Mouse (Mus musculus) thymus, postnatal 36 days (tissue): ENCODE data around the gene Grn.
"Not testable (repeated sequence)": the region's sequence is repeated elsewhere in the genome, so short reads cannot be mapped to it uniquely, and the experiment has no call there.

ENCODE experiments used
- DNase-seq, 2 experiments: peaks; one replicate each; pipeline ENCODE4 v3.0.0; 2022; ENCODE audit warnings: mixed read lengths in 2 of 2

Grn gene

DNA sequence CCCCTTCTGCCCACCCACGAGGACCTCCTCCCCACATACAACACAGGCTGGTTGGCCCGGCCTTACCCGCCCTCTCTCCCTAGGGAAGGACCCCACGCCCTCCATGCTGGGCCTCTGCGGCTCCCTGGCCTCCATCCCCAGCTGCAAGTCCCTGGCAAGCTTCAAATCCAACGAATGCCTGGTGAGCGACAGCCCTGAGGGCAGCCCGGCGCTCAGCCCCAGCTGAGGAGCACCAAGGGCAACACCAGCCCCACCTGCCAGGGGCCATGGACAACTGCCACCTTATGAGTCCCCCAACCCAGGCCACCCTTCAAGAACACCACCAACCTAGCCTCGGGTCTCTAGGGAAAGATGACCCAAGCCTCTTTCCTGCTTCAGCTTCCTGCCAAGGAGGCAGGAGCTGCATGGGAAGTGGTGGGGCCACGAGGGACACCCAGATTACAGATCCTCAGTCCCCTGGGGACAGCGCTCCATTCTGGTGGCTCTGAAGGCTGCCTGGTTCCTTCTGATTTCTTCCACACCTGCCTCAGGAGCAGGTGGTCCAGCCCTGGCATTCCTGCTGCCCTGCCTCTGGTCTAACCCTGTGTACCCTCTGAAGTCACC, 28.1 kb upstream of the Grn start:
- no peak for DNase-seq

DNA sequence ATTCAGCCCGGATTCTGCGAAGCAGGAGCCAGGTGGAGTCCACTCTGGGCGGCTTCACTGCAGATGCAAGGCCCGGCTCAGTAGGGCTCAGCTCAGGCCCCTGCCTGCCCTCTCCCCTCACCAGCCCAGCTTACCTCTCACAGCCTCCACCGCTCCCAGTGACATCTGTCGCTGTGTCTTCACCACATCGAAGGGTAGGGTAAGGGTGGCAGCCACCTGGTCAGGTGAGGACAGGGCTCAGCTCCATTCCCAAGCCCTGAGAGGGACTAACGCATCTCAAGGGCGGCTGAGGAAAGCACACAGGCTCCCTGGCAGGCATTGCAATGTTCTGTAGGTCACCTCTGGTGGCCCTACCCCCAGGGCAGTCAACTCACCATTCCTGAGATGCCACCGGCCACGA, 26.5 kb upstream of the Grn start:
- DNase-seq: no peak

DNA sequence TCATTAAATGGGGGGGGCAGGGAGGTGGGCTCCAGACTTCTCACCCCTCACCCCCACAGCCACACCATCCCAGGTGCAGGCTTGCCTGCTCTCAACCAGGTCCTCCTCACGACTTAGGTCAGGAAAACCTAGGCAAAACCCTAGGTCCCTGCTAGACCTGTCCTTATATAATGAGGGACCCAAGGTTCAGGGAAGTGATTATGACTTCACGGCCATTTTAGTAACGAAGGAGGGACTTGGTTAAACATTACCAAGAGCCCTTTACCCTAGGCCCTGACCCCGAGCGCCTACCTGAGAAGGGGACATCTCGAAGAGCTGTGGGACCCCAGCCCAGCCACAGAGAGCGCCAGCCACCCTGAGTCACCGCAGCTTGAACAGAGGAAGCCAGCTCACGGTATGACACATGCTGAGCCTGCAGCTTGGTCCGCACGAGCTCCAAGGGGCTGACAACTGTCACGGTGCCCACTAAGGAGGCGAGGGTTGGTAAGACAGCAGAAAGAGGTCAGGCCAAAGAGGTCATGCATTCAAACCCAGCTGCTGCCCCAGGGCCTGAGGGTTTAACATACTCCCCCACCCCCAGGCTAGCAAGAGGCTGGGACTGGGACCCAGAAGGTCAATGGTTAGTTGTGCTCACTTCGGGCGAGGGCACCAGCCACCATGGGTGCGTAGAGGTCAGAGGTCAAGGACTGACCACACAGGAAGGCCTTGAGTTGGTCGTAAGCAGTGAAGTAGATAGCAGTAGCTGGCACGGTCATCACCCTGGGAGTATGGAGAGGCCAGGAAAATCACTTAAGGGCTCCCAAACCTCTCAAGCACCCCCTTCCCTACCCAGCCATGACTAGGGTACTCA, 25.7 kb upstream of the Grn start:
- DNase-seq: no peak

GRCm38 (mm10) chr11:102405544-102406285, 24.4 kb upstream of the Grn start:
- DNase-seq: no peak

- DNase-seq: peak in 1 of 2 experiments; percentile 18
Observed at GRCm38 (mm10) chr11:102406401-102406800, 23.7 kb upstream of the Grn start.

DNA sequence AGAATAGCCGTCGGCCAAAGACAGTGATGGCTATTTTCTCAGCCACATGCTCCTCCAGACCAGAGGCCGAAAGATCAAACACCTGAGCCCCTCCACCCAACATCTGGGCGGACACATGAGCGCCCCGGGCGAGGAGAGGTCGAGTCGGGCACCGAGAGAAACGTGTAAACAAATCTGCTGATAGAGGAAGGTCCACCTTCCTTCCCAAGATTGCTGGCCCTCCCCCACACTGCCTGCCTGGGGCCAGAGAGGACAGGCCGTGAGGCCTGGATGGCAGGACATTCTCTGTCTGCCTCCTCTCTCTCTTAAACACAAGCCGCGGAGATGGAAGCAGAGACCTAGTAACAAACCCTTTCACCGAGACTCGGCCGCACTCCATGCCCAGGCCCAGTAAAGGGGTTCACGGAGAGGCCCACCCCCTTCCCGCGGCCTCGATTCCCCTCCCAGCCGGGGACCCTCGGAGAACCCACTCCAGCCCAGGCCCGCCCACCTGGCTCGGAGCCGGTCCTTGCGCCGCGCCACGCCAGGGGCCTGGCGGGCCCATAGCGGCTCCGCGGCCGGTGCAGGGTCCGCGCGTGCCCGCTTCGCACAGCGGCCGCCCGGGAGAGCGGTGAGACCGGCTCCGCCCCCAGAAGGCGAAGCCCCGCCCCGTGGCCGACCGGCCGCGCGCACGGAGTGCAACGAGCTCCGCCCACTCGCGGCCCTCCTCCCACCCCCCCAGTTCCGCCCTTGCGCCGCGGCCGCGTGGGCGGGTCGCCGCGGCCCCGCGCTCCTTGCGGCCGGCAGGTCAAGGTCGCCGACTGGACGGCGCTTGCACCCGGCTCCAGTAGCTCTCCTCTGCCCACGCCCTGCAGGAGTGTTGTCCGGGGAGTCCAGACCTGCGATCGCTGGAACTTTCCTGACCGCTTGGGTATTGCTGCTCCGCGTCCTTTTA, 22.9 kb upstream of the Grn start:
- DNase-seq: peak; percentile 92 to 93

GRCm38 (mm10) chr11:102407834-102408215, 22.3 kb upstream of the Grn start, which contains the start of gene Slc25a39:
Gene Slc25a39, minus strand, starts transcription at chr11:102407946.
- no peak for DNase-seq

GRCm38 (mm10) chr11:102408344-102408876, 21.7 kb upstream of the Grn start:
- DNase-seq: peak; percentile 90 to 94

DNA sequence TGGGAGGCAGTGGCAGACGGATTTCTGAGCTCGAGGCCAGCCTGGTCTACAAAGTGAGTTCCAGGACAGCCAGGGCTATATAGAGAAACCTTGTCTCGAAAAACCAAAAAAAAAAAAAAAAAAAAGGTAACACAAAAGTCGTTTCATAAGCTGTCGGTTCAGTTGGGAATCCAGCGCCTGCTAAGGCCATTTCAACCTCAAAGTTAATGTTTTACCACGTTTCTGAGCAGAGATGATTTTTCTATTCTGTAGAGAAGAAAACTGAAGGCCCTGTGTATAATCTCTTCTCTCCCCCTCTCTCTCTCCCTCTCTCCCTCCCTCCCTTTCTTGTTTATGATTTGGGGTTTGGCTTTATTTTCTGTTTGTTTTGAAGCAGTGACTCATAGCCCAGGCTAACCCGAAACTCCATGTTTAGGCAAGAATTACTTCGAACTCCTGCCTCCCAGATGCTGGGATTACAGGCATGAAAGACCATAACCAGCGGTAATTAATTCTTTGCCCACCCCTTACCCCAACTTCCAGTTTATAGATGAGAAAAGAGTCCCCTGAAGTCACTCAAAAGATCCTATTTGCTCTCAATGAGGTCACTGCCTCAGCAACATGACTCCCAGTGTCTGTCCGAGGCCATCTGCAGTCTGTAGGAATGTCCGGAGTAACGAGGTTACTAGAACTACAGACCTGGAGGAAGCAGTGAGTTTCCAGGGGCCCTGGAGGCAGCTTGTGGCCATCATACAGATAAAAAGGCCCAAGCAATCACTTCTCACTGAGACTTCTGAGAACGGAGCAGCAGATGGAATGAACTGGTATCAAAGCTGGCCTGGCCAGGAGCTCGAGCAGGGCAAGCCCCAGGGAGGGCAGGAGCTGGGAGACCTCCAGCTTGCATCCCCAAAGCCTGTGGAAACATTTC, 21.0 kb upstream of the Grn start:
- DNase-seq: no peak

DNA sequence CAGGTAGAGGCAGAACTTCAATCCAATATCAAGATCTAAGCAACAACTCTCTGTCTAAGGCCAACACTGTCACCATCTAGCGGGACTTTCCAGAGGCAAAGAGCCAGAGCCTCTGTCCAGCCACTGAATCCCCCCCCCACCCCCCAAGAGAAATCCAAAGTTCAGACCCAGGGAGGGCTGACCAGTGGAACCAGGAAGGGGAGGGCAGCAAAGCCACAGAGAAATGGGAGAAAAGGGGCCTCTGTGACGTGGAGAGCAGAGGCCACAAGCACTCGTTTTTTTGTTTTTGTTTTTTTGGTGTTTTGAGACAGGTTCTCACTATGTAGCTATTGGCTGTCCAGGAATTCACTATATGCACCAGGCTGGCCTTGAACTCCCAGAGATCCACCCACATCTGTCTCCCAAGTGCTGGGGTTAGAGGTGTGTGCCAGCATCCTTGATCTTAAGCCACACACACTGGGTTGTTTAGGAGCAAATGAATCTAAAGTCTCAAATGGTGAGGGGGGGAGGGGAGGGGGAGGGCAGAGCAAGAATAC, 20.3 kb upstream of the Grn start:
- DNase-seq: no peak

DNA sequence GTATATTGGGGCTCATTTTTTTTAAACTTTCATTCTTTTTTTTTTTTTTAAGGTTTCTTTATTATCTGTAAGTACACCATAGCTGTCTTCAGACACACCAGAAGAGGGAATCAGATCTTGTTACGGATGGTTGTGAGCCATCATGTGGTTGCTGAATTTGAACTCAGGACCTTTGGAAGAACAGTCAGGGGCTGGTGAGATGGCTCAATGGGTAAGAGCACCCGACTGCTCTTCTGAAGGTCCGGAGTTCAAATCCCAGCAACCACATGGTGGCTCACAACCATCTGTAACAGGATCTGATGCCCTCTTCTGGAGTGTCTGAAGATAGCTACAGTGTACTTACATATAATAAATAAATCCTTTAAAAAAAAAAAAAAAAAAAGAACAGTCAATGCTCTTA, 19.8 kb upstream of the Grn start:
- DNase-seq: not testable (repeated sequence)

- DNase-seq: no peak
Observed at GRCm38 (mm10) chr11:102411061-102411460, 19.1 kb upstream of the Grn start.

DNA sequence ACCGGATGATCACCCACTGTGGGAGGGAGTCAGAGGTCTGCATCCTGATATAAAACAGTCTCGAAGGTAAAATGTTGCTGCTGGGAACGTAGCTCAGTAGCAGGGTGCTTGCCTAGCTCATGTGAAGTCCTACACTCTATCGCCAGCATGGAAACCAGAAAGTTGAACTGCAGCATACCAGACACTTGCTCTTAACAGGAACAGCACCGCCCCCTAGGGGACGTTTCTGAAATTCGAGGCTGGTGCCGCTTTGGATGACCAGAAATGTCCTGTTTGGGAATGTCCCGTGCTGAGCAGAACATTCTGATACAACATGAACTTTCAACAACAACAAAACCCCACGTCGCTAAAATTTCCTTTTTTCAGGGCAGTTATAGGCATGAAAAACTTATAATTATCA, 18.4 kb upstream of the Grn start:
- peak; percentile 79 to 80 for DNase-seq

DNA sequence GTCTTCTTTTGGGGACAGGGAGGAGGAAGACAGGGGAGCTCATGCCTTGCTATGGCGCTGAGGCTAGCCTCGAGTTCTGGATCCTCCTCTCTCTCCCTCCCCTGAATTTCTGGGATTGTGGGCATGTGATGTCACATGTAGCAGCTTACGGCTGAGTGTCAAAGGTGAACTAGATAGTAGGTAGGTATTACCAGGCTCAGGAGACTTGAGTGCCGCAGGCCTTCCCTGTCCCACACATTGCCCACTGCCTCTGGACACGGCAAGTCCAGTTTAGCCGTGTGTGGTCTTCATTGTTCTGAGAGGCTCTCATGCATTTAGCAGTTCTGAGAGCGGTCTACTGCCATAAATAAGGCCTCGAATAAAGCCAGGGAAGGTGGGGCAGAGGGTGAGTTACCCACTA, 17.1 kb upstream of the Grn start:
- no peak for DNase-seq

DNA sequence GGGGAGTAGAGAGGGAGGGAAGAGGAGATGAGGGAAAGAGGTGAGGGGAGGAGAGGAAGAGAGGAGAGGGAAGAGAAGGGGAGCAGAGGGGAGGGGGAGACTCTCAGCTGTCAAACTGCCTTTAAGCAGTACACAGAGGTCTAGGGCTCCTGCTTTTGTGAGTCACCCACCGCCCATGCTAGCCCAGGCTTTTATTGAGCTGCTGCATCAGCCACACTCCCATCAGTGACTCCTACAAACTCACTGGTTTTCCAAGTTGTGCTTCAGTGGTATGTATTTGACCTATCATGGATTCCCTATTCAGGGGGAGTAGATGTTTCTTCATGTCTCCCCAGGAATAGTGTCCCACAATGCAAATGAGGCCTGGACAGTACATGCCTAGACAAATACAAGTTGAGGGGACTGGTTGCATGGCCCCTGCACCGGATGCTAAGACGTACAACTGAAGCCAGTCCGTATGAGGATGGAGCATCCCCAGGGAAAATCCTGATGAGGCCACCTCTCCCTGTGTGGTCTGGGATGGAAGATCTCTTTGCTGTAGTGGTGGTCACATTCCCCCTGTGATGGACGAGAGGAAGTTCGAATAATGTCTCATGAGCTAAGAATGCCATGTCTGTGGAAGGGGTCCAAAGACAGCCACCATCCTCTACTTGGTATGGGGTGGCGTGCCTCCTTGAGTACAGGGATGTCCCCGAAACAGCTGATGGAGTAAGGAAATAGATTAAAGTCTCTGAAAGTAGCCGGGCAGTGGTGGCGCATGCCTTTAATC, 14.9 kb upstream of the Grn start:
- DNase-seq: no peak

- DNase-seq: no peak
Observed at GRCm38 (mm10) chr11:102417160-102417559, 13.0 kb upstream of the Grn start.

- no peak for DNase-seq
Observed at GRCm38 (mm10) chr11:102418887-102419286, 11.2 kb upstream of the Grn start.

DNA sequence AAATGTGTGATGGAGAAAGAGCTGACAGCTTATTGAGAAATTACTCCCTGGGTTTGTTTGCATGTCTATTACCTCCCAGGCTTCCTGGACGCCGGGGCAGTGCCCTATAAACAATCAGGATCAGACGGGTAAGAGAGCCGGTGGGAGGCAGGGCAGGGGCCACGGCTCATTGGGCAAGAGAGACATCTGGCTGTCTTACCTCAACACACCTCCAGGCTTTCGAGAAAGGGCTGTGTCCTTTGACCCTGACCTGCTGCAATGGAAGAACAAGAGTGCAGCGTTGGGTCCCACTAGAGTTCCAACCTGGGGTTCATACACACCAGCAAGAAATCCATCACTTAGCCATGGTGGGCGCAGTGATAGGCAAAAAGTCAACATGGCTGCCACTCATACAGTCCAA, 8.6 kb upstream of the Grn start:
- DNase-seq: no peak

DNA sequence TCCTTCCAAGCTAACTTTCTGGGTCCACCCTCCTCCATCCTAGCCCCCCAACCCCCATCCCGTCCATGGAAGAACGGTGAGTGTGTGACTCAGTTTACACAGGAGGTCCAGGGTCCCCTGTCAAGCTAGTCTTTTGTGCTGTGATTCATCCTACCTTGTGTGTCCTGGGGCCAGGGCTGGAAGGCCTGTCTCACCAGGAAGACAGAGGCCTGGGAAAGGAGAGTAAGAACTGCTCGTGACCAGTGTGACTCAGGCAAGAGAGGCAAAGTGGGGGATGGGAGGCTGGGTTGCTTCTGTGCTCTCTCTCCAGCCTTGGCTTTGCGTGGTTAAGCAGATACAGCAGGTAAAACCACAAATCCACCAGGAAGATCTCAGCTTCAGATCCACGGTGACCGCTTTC, 5.4 kb upstream of the Grn start:
- no peak for DNase-seq
